Mouse (Mus musculus) left cerebral cortex, postnatal 14 days (tissue): ENCODE results near the gene Actrt2. TPM values are rescaled to one million over a fixed set of nuclear protein-coding genes. Genes with fewer than 3 reads are reported as not detected.

Source experiments
- DNase-seq, 2 experiments: peaks; one replicate each; pipeline ENCODE4 v3.0.0; 2021 to 2022; ENCODE audit warnings: low spot score in 2 of 2, mixed read lengths in 1 of 2
- intact Hi-C: fragments of 180-260 bp; cut with DNase I; formaldehyde crosslinking; loops from one replicate; pipeline ENCODE4 v1.15.1; 2025
- total RNA-seq, 2 experiments: library from RNA; stranded (reverse); gene quantifications; 2 replicates each; pipeline ENCODE4 v1.2.3; 2021

Actrt2 gene
- total RNA-seq, 2 experiments from 2014 or later = not detected

- no peak for DNase-seq
- intact Hi-C loops = no loop called here
Observed at GRCm38 (mm10) chr4:154625710-154626109, 42.0 kb downstream of the Actrt2 start.

GRCm38 (mm10) chr4:154623241-154623640 is 44.4 kb downstream of the Actrt2 start:
- DNase-seq = no peak
- intact Hi-C loops = no loop called here

GRCm38 (mm10) chr4:154622521-154622920 is 45.1 kb downstream of the Actrt2 start:
- intact Hi-C loops = no loop called here
- DNase-seq = no peak

Other genes starting within 250 kb of the Actrt2 start
- gene Prdm16, start 31.0 kb downstream of the Actrt2 start, total RNA-seq = 1 to 10 TPM; 6.8 TPM
- 1 to 10 TPM; 2.3 to 3.9 TPM for gene Ttc34, start 169.6 kb upstream of the Actrt2 start, total RNA-seq
- under 1 TPM; 0.24 to 0.30 TPM for gene Mmel1, start 201.7 kb upstream of the Actrt2 start, total RNA-seq
- gene Fam213b, start 231.3 kb upstream of the Actrt2 start, total RNA-seq = 10 to 100 TPM; 33.4 to 34.0 TPM